Mouse (Mus musculus): ENCODE results near the gene S100a6. TPM values are rescaled to one million over a fixed set of nuclear protein-coding genes. Genes with fewer than 3 reads are reported as not detected.

The S100a6 gene
- polyA plus RNA-seq, 1 experiment from 2014 or later: 25.0 TPM

DNA sequence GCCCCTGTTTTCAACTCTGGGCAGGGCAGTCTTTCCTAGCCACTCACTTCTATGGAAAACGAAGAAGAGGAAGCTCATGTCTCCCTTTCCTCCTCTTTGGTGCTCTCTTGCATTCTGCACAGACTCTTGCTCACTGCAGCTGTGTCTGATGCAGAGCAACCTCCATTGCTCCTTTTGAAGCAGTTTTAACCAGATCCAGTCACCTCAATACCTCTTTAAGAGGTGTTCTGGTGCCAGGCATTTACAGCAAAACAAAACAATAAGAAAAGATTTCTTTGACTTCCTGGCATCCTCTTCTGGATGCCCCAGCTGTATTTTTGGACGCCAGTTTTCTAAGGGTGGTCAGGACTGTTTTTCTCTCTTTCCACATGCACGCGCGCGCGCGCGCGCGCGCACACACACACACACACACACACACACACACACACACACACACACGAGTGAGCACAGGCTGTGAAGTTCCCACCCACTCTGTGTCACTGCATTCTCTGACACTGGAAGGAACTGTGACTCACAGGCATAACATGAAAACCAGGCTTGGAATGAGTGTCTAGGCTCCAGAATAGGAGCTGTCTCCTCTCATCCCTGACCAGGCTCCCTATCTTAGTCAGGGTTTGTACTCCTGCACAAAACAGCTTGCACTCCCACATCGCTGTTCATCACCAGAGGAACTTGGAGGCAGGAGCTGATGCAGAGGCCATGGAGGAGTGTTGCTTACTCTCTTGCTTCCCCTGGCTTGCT, 25.2 kb upstream of the S100a6 start:
- no peak for ATAC-seq
- Histone ChIP-seq H3K4me1 (replicated peaks) (no peaks in the 10 kb centered on the region; the same call in 1 of the 2 replicates), H3K4me3 (replicated peaks) (no peak overlapping the region), H3K27me3 (no peaks in the 10 kb centered on the region), H3K27ac (no peak overlapping the region), H3K9ac (replicated peaks) (no peak overlapping the region), H3K36me3 (no peaks in the 10 kb centered on the region), H3K9me3 (no peaks in the 10 kb centered on the region), H3K4me2 (replicated peaks) (no peak overlapping the region)
- WGBS: 90% methylated on average over 14 of the region's 14 CpGs

DNA sequence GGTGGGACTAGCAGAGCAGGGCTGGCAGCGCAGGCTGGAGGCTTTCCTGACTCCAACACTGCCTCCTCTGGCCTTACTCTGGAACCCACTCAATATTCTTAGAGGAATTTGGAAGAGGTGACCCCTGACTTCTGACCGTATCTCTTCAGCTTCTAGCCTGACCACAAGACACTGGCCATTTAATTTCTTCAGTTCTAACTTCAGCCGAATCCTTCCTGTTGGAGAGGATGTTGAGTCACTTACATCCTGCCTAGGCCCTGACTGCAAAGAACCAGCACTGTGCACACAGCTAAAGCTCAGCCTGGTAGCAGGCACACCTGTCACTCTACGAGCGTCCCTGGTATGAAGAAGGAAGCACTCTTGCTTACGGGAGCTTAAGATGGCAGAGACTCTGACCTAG, 23.3 kb upstream of the S100a6 start:
- no peak for ATAC-seq
- H3K9me3 ChIP-seq: no peaks in the 10 kb centered on the region
- no peak overlapping the region for H3K4me3 ChIP-seq (replicated peaks)
- no peaks in the 10 kb centered on the region for H3K27me3 ChIP-seq
- H3K9ac ChIP-seq (replicated peaks): no peak overlapping the region
- H3K27ac ChIP-seq: no peak overlapping the region
- no peaks in the 10 kb centered on the region for H3K36me3 ChIP-seq
- H3K4me1 ChIP-seq (replicated peaks): no peaks in the 10 kb centered on the region
- H3K4me2 ChIP-seq (replicated peaks): no peak overlapping the region
- WGBS: 90% methylated on average over 6 of the region's 6 CpGs

DNA sequence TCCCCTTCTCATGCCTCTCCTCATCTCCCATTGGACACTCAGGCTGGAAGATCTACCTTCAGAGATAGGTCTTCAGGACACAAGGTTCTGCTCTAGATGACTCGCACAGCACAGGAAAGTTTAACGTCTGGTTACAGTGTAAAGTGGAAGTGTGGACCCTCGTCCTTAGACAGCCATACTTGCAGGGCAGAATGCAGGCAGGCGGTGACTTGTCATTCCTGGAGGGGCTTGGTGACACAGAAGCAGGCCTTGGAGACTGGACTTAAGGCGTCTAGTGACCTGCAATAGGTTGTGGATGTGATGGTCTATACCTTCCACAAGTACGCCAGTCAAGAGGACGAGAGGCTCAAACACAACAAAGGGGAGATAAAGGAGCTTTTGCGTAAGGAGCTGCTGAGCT, 22.7 kb upstream of the S100a6 start, which contains the start of gene S100a2:
Gene S100a2, plus strand, starts transcription at position 301 of the 400 bp plus-strand sequence.
- Histone ChIP-seq H3K4me3 (replicated peaks) (no peak within 1 kb of the TSS), H3K27ac (no peak within 1 kb of the TSS), H3K27me3 (no peaks in the 10 kb centered on the region), H3K9me3 (no peaks in the 10 kb centered on the region), H3K36me3 (no peaks in the 10 kb centered on the region), H3K4me1 (replicated peaks) (no peaks in the 10 kb centered on the region), H3K4me2 (replicated peaks) (no peak within 1 kb of the TSS), H3K9ac (replicated peaks) (no peak within 1 kb of the TSS)
- 86% methylated on average over 8 of the region's 8 CpGs for WGBS
- ATAC-seq: no peak

DNA sequence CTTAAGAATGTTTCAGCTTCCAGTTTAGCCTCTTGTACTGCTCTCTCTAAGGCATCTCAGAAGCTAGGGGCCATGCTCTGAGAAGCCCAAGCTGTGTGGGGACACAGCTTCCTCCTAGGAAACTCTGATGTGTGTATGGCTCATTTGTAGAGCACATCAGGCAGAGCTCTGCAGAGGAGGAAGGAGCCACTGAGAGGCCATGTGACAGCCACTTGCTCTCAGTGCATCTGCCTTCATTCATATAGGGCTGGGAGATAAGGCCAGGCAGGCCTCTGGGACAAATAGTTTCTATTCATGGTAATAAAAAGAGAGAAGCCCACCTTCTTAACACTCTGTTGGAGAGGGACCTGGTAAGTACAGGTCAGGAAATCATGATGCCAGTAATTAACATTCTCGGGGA, 18.2 kb upstream of the S100a6 start:
- Histone ChIP-seq H3K9me3 (no peaks in the 10 kb centered on the region), H3K4me1 (replicated peaks) (no peaks in the 10 kb centered on the region), H3K36me3 (no peaks in the 10 kb centered on the region), H3K9ac (replicated peaks) (no peak overlapping the region), H3K27me3 (no peaks in the 10 kb centered on the region), H3K4me2 (replicated peaks) (no peak overlapping the region), H3K4me3 (replicated peaks) (no peak overlapping the region), H3K27ac (no peak overlapping the region)
- no peak for ATAC-seq
- 86% methylated on average over 1 of the region's 1 CpGs for WGBS

DNA sequence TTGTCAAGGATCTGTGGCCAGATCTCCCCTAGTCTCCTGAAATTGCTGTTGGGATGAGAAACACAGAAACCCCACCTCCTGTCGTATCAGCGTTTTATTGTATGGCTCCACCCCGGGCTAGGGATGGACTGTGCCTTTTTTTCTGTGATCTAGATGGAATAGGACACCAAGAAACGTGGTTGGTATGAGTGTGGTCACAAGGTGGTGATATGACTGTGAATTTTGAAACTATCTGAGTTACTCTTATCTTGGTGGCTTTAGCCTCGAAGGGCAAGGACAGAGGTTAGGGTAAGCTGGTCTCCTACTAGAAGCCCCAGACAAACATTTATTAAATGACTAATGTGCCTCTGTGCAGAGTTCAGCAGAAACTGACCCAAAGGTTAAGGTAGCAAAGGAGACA, 17.1 kb upstream of the S100a6 start:
- Histone ChIP-seq H3K36me3 (no peaks in the 10 kb centered on the region), H3K27ac (no peak overlapping the region), H3K9me3 (no peaks in the 10 kb centered on the region), H3K4me3 (replicated peaks) (no peak overlapping the region), H3K4me1 (replicated peaks) (no peaks in the 10 kb centered on the region), H3K9ac (replicated peaks) (no peak overlapping the region), H3K27me3 (no peaks in the 10 kb centered on the region), H3K4me2 (replicated peaks) (no peak overlapping the region)
- WGBS: 78% methylated on average over 5 of the region's 5 CpGs
- ATAC-seq: no peak

DNA sequence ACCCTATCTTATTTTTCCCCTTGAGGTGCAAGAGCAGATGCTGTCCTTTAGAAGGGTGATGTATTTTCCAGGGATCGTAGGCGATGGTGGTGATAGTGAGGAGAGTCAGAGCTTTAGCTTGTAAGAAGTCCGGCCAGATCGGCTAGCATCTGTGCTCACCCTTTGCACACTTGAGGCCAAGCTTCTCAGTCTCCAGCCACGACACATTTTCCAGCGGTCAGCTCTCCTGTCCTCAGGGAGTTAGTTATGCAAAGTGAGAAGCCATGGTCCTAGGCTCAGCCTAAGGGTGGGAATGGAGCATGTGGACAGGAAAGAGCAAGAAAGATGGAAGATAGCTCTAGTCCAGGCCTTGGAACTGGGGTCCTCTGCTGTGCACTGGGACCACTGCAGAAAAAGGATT, 15.9 kb upstream of the S100a6 start:
- no peak for ATAC-seq
- Histone ChIP-seq H3K27me3 (no peaks in the 10 kb centered on the region), H3K9me3 (no peaks in the 10 kb centered on the region), H3K9ac (replicated peaks) (no peak overlapping the region), H3K4me1 (replicated peaks) (no peaks in the 10 kb centered on the region), H3K27ac (no peak overlapping the region), H3K4me2 (replicated peaks) (no peak overlapping the region), H3K4me3 (replicated peaks) (no peak overlapping the region), H3K36me3 (no peaks in the 10 kb centered on the region)
- 91% methylated on average over 6 of the region's 6 CpGs for WGBS

DNA sequence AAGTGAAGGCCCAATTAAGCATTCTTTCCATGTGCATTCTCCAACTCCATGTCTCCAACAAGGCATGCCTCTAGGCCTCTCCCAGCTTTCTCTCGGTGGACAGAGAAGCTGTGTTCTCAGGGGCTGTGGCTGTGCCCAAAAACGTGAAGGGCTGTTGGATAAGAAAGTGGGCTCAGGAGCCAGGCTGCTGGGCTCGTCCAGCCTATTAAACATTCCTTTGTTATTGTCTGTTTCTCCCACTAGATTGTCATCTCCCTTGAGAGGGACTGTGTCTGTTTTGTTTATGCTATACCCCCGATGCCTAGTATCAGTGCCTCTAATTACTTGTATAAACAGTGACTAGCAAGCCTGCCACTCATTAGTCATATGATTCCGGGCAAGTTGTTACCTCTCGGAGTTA, 14.9 kb upstream of the S100a6 start:
- Histone ChIP-seq H3K36me3 (no peaks in the 10 kb centered on the region), H3K4me2 (replicated peaks) (no peak overlapping the region), H3K27ac (no peak overlapping the region), H3K9me3 (no peaks in the 10 kb centered on the region), H3K4me3 (replicated peaks) (no peak overlapping the region), H3K9ac (replicated peaks) (no peak overlapping the region), H3K27me3 (no peaks in the 10 kb centered on the region), H3K4me1 (replicated peaks) (no peaks in the 10 kb centered on the region)
- no peak for ATAC-seq
- WGBS: 67% methylated on average over 6 of the region's 6 CpGs

DNA sequence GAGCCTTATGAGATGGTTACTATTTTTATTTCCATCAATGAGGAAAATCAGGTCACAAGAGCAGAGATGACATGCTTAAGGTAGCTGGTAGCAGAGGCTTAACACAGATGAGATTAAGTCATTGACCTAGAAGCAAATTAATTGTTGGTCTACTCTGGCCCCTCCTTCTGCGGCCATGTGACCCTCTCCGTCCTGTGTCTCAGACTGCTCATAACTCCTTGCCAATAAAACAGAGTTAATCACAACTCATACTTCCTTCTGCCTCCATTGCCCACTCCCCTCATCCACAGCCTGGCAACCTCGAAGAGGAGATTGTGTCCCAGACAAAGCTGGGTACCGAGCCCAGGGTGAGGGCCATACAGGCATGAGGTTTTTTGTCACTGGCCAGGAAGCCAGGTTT, 14.5 kb upstream of the S100a6 start:
- Histone ChIP-seq H3K9ac (replicated peaks) (no peak overlapping the region), H3K27ac (no peak overlapping the region), H3K36me3 (no peaks in the 10 kb centered on the region), H3K4me2 (replicated peaks) (no peak overlapping the region), H3K27me3 (no peaks in the 10 kb centered on the region), H3K9me3 (no peaks in the 10 kb centered on the region), H3K4me3 (replicated peaks) (no peak overlapping the region), H3K4me1 (replicated peaks) (no peaks in the 10 kb centered on the region)
- WGBS: 75% methylated on average over 4 of the region's 4 CpGs
- no peak for ATAC-seq

DNA sequence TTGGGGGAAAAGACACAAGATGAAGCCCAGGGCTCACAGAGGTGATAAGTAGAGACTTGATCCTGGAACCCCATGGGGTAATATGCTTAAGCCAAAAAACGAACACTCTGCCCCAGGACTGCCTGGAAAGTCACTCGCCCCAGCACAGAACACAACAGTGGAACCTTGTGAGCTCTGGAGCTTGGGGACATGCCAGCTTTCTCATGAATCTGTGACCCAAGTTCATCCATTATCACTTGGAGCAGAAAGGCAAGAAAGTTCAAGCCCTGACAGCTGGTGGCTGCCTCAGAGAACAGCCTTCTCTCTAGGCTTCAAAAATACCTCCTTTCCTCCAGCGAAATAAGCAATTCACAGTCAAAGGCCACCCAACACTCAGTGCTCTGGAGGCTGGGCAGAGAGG, 13.3 kb upstream of the S100a6 start:
- Histone ChIP-seq H3K4me2 (replicated peaks) (no peak overlapping the region), H3K4me3 (replicated peaks) (no peak overlapping the region), H3K9me3 (no peaks in the 10 kb centered on the region), H3K27ac (no peak overlapping the region), H3K4me1 (replicated peaks) (no peaks in the 10 kb centered on the region), H3K9ac (replicated peaks) (no peak overlapping the region), H3K27me3 (no peaks in the 10 kb centered on the region), H3K36me3 (no peaks in the 10 kb centered on the region)
- WGBS: 83% methylated on average over 3 of the region's 3 CpGs
- ATAC-seq: no peak

DNA sequence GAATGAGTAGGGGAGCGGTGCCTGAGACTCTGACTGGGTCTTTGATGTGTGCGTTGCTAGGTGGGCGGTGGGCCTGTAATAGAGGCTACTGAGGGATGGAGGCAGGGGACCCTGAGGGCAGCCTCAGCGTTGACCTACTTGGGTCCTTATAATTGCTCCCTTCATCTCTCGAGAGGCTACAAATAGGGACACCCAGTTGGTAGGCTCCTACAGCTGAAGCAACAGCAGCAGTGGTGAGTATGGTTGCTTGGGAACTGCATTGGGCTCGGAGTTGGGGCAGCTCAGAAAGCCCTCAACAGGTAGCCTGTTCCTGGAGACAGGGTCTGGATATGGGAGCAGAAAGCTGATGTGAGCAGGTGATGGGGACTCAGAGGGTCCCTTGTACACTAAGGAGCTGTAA, 12.6 kb upstream of the S100a6 start:
- no peaks in the 10 kb centered on the region for H3K9me3 ChIP-seq
- WGBS: 94% methylated on average over 6 of the region's 6 CpGs
- H3K4me2 ChIP-seq (replicated peaks): no peak overlapping the region
- no peak overlapping the region for H3K9ac ChIP-seq (replicated peaks)
- H3K36me3 ChIP-seq: no peaks in the 10 kb centered on the region
- H3K27ac ChIP-seq: no peak overlapping the region
- H3K27me3 ChIP-seq: no peaks in the 10 kb centered on the region
- H3K4me3 ChIP-seq (replicated peaks): no peak overlapping the region
- no peaks in the 10 kb centered on the region for H3K4me1 ChIP-seq (replicated peaks)
- no peak for ATAC-seq

DNA sequence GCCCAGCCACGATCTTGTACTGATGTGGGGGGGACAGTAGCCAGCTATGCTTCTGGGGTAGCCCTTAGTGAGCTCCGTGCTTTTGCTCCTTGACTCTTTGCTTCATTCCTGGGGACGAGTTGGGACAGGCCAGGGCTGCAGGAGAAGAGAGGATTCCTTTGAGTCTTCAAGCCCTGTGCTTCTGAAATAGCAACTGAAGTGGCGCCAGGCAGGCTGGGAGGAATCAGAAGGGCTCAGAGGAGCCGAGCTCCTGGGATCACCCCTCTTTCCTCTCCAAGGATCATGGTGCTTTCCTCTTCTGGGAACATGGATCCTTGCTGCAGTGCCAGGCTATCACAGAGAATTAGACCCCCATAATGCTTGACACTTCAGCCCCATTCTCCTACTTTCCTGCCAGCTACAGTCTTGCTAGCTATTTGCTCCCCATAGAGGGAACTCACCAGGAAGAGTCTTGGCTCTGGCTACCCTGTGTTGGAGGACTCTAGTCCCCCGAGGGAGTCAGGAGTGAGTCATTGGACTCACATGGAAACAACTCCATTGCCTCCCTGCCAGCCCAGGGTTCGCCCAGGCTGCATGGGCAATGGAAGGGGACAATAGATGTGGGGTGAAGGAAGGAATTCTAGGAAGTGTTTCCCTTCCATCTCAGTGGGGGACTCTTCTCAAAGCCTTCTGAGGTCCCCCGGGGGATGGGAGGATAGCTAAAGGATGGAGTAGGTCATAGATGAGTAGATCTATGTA, 12.1 kb upstream of the S100a6 start:
- no peak overlapping the region for H3K9ac ChIP-seq (replicated peaks)
- H3K9me3 ChIP-seq: no peaks in the 10 kb centered on the region
- no peak overlapping the region for H3K27ac ChIP-seq
- no peak for ATAC-seq
- H3K27me3 ChIP-seq: no peaks in the 10 kb centered on the region
- no peak overlapping the region for H3K4me3 ChIP-seq (replicated peaks)
- no peaks in the 10 kb centered on the region for H3K4me1 ChIP-seq (replicated peaks)
- H3K36me3 ChIP-seq: no peaks in the 10 kb centered on the region
- WGBS: 82% methylated on average over 8 of the region's 8 CpGs
- no peak overlapping the region for H3K4me2 ChIP-seq (replicated peaks)

DNA sequence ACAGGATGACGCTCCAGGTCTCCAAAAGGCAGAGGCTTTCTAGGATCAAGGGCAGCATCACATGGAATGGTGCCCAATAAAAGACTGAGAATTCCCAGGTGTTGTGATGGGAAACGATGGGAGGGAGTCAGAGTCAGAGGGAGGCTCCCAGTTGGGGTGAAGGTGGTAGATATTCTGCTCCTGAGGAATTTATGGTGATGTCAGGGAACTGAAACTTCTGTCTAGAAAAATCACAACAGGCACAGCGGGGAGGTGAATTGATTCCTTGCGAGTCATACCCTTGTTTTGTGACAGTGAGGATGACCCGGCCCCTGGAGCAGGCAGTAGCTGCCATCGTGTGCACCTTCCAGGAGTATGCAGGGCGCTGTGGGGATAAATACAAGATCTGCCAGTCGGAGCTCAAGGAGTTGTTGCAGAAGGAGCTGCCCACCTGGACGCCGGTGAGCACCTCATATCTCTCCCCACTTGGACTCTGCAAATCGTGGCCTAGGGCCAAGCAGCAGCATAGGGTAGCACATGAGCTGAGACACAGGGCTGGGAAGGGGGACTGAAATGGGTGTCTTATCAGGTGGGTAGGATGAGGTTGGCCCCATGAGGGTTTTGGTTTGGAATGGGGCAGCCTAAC, 11.1 kb upstream of the S100a6 start, which contains the start of gene Gm42674:
Gene Gm42674, plus strand, starts transcription at position 419 of the 625 bp plus-strand sequence.
- Histone ChIP-seq H3K9me3 (no peaks in the 10 kb centered on the region), H3K4me3 (replicated peaks) (no peak within 1 kb of the TSS), H3K36me3 (no peaks in the 10 kb centered on the region), H3K9ac (replicated peaks) (no peak within 1 kb of the TSS), H3K4me1 (replicated peaks) (no peaks in the 10 kb centered on the region), H3K4me2 (replicated peaks) (no peak within 1 kb of the TSS), H3K27me3 (no peaks in the 10 kb centered on the region), H3K27ac (no peak within 1 kb of the TSS)
- no peak for ATAC-seq
- WGBS: 85% methylated on average over 11 of the region's 11 CpGs

Data from midbrain, embryonic 13.5 days (tissue).